Mouse (Mus musculus) urinary bladder, postnatal 14 days (tissue): ENCODE measurements around the gene Fxyd7.

Experiments
- DNase-seq: peaks from one replicate; pipeline ENCODE4 v3.0.0; 2021; ENCODE audit warnings: low spot score

Fxyd7 gene

GRCm38 (mm10) chr7:31051321-31052021, at the start of gene Fxyd7:
Gene Fxyd7 (minus strand): TSS chr7:31051467.
- DNase-seq, result no peak

- no peak for DNase-seq
Observed at GRCm38 (mm10) chr7:31100786-31101185, 49.5 kb upstream of the Fxyd7 start.

GRCm38 (mm10) chr7:31099612-31099982, 48.3 kb upstream of the Fxyd7 start:
- no peak for DNase-seq

- peak; percentile 23 for DNase-seq
Observed at GRCm38 (mm10) chr7:31098697-31099611, 47.7 kb upstream of the Fxyd7 start.

GRCm38 (mm10) chr7:31097583-31098248, 46.4 kb upstream of the Fxyd7 start:
- DNase-seq, result peak; percentile 95

GRCm38 (mm10) chr7:31096892-31097564, 45.8 kb upstream of the Fxyd7 start:
- no peak for DNase-seq

GRCm38 (mm10) chr7:31094774-31095501, 43.7 kb upstream of the Fxyd7 start:
- no peak for DNase-seq

GRCm38 (mm10) chr7:31089721-31090120, 38.5 kb upstream of the Fxyd7 start:
- DNase-seq, result no peak

GRCm38 (mm10) chr7:31088206-31088605, 36.9 kb upstream of the Fxyd7 start:
- no peak for DNase-seq

- no peak for DNase-seq
Observed at GRCm38 (mm10) chr7:31087262-31087661, 36.0 kb upstream of the Fxyd7 start.

- no peak for DNase-seq
Observed at GRCm38 (mm10) chr7:31086175-31086755, 35.0 kb upstream of the Fxyd7 start.

GRCm38 (mm10) chr7:31085171-31085570, 33.9 kb upstream of the Fxyd7 start:
- DNase-seq, result peak; percentile 73

GRCm38 (mm10) chr7:31084140-31084539, 32.9 kb upstream of the Fxyd7 start:
- DNase-seq, result peak; percentile 20

- peak; percentile 67 for DNase-seq
Observed at GRCm38 (mm10) chr7:31082831-31083588, 31.7 kb upstream of the Fxyd7 start.

- DNase-seq, result no peak
Observed at GRCm38 (mm10) chr7:31082106-31082505, 30.8 kb upstream of the Fxyd7 start.

- no peak for DNase-seq
Observed at GRCm38 (mm10) chr7:31081106-31081505, 29.8 kb upstream of the Fxyd7 start.

- DNase-seq, result no peak
Observed at GRCm38 (mm10) chr7:31080611-31081010, 29.3 kb upstream of the Fxyd7 start.

- no peak for DNase-seq
Observed at GRCm38 (mm10) chr7:31079670-31080069, 28.4 kb upstream of the Fxyd7 start.

GRCm38 (mm10) chr7:31077885-31078445, 26.7 kb upstream of the Fxyd7 start:
- peak; percentile 68 for DNase-seq

- no peak for DNase-seq
Observed at GRCm38 (mm10) chr7:31077470-31077869, 26.2 kb upstream of the Fxyd7 start.
